Mouse (Mus musculus) ovary, postnatal 10 days (tissue): ENCODE data around the gene Emilin1.

ENCODE experiments used
- DNase-seq: peaks from one replicate; pipeline ENCODE4 v3.0.0; 2022; ENCODE audit warnings: low spot score

The Emilin1 gene

GRCm38 (mm10) chr5:30926073-30926472 lies 12.9 kb downstream of the Emilin1 start:
- DNase-seq, result no peak

GRCm38 (mm10) chr5:30927945-30928529 lies 14.8 kb downstream of the Emilin1 start:
- no peak for DNase-seq

GRCm38 (mm10) chr5:30930121-30930520 lies 16.9 kb downstream of the Emilin1 start:
- DNase-seq, result no peak

GRCm38 (mm10) chr5:30930846-30931245 lies 17.6 kb downstream of the Emilin1 start:
- no peak for DNase-seq

- no peak for DNase-seq
These were observed 18.2 kb downstream of the Emilin1 start for GRCm38 (mm10) chr5:30931378-30931777.

- DNase-seq, result no peak
These were observed 20.5 kb downstream of the Emilin1 start for GRCm38 (mm10) chr5:30933705-30934104.

GRCm38 (mm10) chr5:30934725-30935461 lies 21.7 kb downstream of the Emilin1 start:
- DNase-seq, result no peak

GRCm38 (mm10) chr5:30943004-30943403 lies 29.8 kb downstream of the Emilin1 start:
- DNase-seq, result no peak

GRCm38 (mm10) chr5:30944344-30944743 lies 31.1 kb downstream of the Emilin1 start:
- DNase-seq, result no peak

- DNase-seq, result no peak
These were observed 32.0 kb downstream of the Emilin1 start, which contains the start of gene Cgref1 for GRCm38 (mm10) chr5:30944956-30945781. Gene Cgref1 (minus strand): TSS chr5:30945591.

GRCm38 (mm10) chr5:30948620-30949019 lies 35.4 kb downstream of the Emilin1 start:
- DNase-seq, result no peak

GRCm38 (mm10) chr5:30949654-30950326 lies 36.6 kb downstream of the Emilin1 start:
- DNase-seq, result peak; percentile 71

- no peak for DNase-seq
These were observed 37.2 kb downstream of the Emilin1 start for GRCm38 (mm10) chr5:30950451-30950850.

- no peak for DNase-seq
These were observed 37.7 kb downstream of the Emilin1 start for GRCm38 (mm10) chr5:30950922-30951321.

- no peak for DNase-seq
These were observed 38.5 kb downstream of the Emilin1 start for GRCm38 (mm10) chr5:30951706-30952105.

GRCm38 (mm10) chr5:30952551-30952950 lies 39.3 kb downstream of the Emilin1 start:
- DNase-seq, result no peak

- DNase-seq, result no peak
These were observed 40.9 kb downstream of the Emilin1 start for GRCm38 (mm10) chr5:30954065-30954464.

GRCm38 (mm10) chr5:30954556-30954955 lies 41.4 kb downstream of the Emilin1 start:
- no peak for DNase-seq

- no peak for DNase-seq
These were observed 42.5 kb downstream of the Emilin1 start for GRCm38 (mm10) chr5:30955751-30956150.

GRCm38 (mm10) chr5:30957891-30958290 lies 44.7 kb downstream of the Emilin1 start:
- no peak for DNase-seq

GRCm38 (mm10) chr5:30959198-30959854 lies 46.1 kb downstream of the Emilin1 start:
- DNase-seq, result no peak
